Mouse (Mus musculus): ENCODE results near the gene Igdcc3. TPM values are rescaled to one million over a fixed set of nuclear protein-coding genes. Genes with fewer than 3 reads are reported as not detected.

The Igdcc3 gene
- polyA plus RNA-seq, 1 experiment from 2014 or later: 1.1 TPM

- no peak for DNase-seq (ENCODE audit: low spot score)
- no peak overlapping the region for H3K27ac ChIP-seq (replicated peaks; ENCODE audit: low read depth, low read length)
- no peaks in the 10 kb centered on the region for H3K27me3 ChIP-seq (replicated peaks; ENCODE audit: control insufficient read depth, insufficient read depth, low read length)
- 73% methylated on average over 5 of the region's 5 CpGs for WGBS
- H3K9me3 ChIP-seq (ENCODE audit: control insufficient read depth, low read length): no peaks in the 10 kb centered on the region
- H3K4me2 ChIP-seq (ENCODE audit: low read depth, low read length): no peak overlapping the region
- no peaks in the 10 kb centered on the region; the same call in 1 of the 2 replicates for H3K36me3 ChIP-seq (ENCODE audit: control insufficient read depth, insufficient read depth, low read length)
- ATAC-seq (ENCODE audit: low read depth): no peak
- H3K9ac ChIP-seq (ENCODE audit: low read depth, low read length): no peak overlapping the region
- peaks cover 5% of the 10 kb centered on the region; the same call in 1 of the 2 replicates for H3K4me1 ChIP-seq (ENCODE audit: control insufficient read depth, insufficient read depth, low read length)
- no peak overlapping the region for H3K4me3 ChIP-seq (ENCODE audit: low read depth, low read length)
These were observed 5.0 kb downstream of the Igdcc3 start for GRCm38 (mm10) chr9:65146001-65146400.

GRCm38 (mm10) chr9:65148507-65148906 is 7.5 kb downstream of the Igdcc3 start:
- Histone ChIP-seq H3K9me3 (ENCODE audit: control insufficient read depth, low read length) (no peaks in the 10 kb centered on the region), H3K36me3 (ENCODE audit: control insufficient read depth, insufficient read depth, low read length) (no peaks in the 10 kb centered on the region; the same call in 1 of the 2 replicates), H3K4me2 (ENCODE audit: low read depth, low read length) (no peak overlapping the region), H3K27ac (replicated peaks; ENCODE audit: low read depth, low read length) (no peak overlapping the region), H3K27me3 (replicated peaks; ENCODE audit: control insufficient read depth, insufficient read depth, low read length) (no peaks in the 10 kb centered on the region), H3K9ac (ENCODE audit: low read depth, low read length) (no peak overlapping the region), H3K4me3 (ENCODE audit: low read depth, low read length) (no peak overlapping the region), H3K4me1 (ENCODE audit: control insufficient read depth, insufficient read depth, low read length) (no peaks in the 10 kb centered on the region)
- ATAC-seq (ENCODE audit: low read depth) (no peak), DNase-seq (ENCODE audit: low spot score) (no peak)
- WGBS: 84% methylated on average over 7 of the region's 7 CpGs

- peaks cover 16% of the 10 kb centered on the region for H3K4me1 ChIP-seq (ENCODE audit: control insufficient read depth, insufficient read depth, low read length)
- H3K4me2 ChIP-seq (ENCODE audit: low read depth, low read length): no peak overlapping the region
- H3K27me3 ChIP-seq (replicated peaks; ENCODE audit: control insufficient read depth, insufficient read depth, low read length): no peaks in the 10 kb centered on the region
- H3K4me3 ChIP-seq (ENCODE audit: low read depth, low read length): no peak overlapping the region
- no peaks in the 10 kb centered on the region for H3K36me3 ChIP-seq (ENCODE audit: control insufficient read depth, insufficient read depth, low read length)
- H3K9me3 ChIP-seq (ENCODE audit: control insufficient read depth, low read length): no peaks in the 10 kb centered on the region
- H3K27ac ChIP-seq (replicated peaks; ENCODE audit: low read depth, low read length): no peak overlapping the region
- ATAC-seq (ENCODE audit: low read depth): no peak
- WGBS: 50% methylated on average over 6 of the region's 6 CpGs
- 0 out of 2 replicates have a peak overlapping the region, but pooled peaks have one; percentile 22 for H3K9ac ChIP-seq (ENCODE audit: low read depth, low read length)
- DNase-seq (ENCODE audit: low spot score): no peak
These were observed 11.8 kb downstream of the Igdcc3 start for GRCm38 (mm10) chr9:65152711-65153330.

GRCm38 (mm10) chr9:65153331-65153711 is 12.3 kb downstream of the Igdcc3 start:
- Histone ChIP-seq H3K4me1 (ENCODE audit: control insufficient read depth, insufficient read depth, low read length) (peaks cover 16% of the 10 kb centered on the region), H3K9ac (ENCODE audit: low read depth, low read length) (no peak overlapping the region), H3K27ac (replicated peaks; ENCODE audit: low read depth, low read length) (no peak overlapping the region), H3K9me3 (ENCODE audit: control insufficient read depth, low read length) (no peaks in the 10 kb centered on the region), H3K4me2 (ENCODE audit: low read depth, low read length) (no peak overlapping the region), H3K27me3 (replicated peaks; ENCODE audit: control insufficient read depth, insufficient read depth, low read length) (no peaks in the 10 kb centered on the region), H3K36me3 (ENCODE audit: control insufficient read depth, insufficient read depth, low read length) (no peaks in the 10 kb centered on the region), H3K4me3 (ENCODE audit: low read depth, low read length) (no peak overlapping the region)
- DNase-seq (ENCODE audit: low spot score): no peak
- 14% methylated on average over 5 of the region's 5 CpGs for WGBS
- no peak for ATAC-seq (ENCODE audit: low read depth)

GRCm38 (mm10) chr9:65154692-65155455 is 13.9 kb downstream of the Igdcc3 start:
- H3K27me3 ChIP-seq (replicated peaks; ENCODE audit: control insufficient read depth, insufficient read depth, low read length): no peaks in the 10 kb centered on the region
- DNase-seq (ENCODE audit: low spot score) (no peak), ATAC-seq (ENCODE audit: low read depth) (no peak)
- no peaks in the 10 kb centered on the region for H3K36me3 ChIP-seq (ENCODE audit: control insufficient read depth, insufficient read depth, low read length)
- no peaks in the 10 kb centered on the region for H3K9me3 ChIP-seq (ENCODE audit: control insufficient read depth, low read length)
- WGBS: 41% methylated on average over 9 of the region's 9 CpGs
- H3K27ac ChIP-seq (replicated peaks; ENCODE audit: low read depth, low read length): no peak overlapping the region
- no peak overlapping the region for H3K4me3 ChIP-seq (ENCODE audit: low read depth, low read length)
- no peak overlapping the region for H3K4me2 ChIP-seq (ENCODE audit: low read depth, low read length)
- H3K9ac ChIP-seq (ENCODE audit: low read depth, low read length): no peak overlapping the region
- peaks cover 16% of the 10 kb centered on the region for H3K4me1 ChIP-seq (ENCODE audit: control insufficient read depth, insufficient read depth, low read length)

GRCm38 (mm10) chr9:65156604-65157003 is 15.6 kb downstream of the Igdcc3 start:
- Histone ChIP-seq H3K27me3 (replicated peaks; ENCODE audit: control insufficient read depth, insufficient read depth, low read length) (peaks cover 8% of the 10 kb centered on the region; the same call in 1 of the 2 replicates), H3K4me1 (ENCODE audit: control insufficient read depth, insufficient read depth, low read length) (peaks cover 16% of the 10 kb centered on the region), H3K4me3 (ENCODE audit: low read depth, low read length) (no peak overlapping the region), H3K27ac (replicated peaks; ENCODE audit: low read depth, low read length) (no peak overlapping the region), H3K9me3 (ENCODE audit: control insufficient read depth, low read length) (no peaks in the 10 kb centered on the region), H3K9ac (ENCODE audit: low read depth, low read length) (no peak overlapping the region), H3K4me2 (ENCODE audit: low read depth, low read length) (no peak overlapping the region), H3K36me3 (ENCODE audit: control insufficient read depth, insufficient read depth, low read length) (no peaks in the 10 kb centered on the region)
- peak; percentile 24; the same call in 1 of the 2 replicates for ATAC-seq (ENCODE audit: low read depth)
- WGBS: 8% methylated on average over 7 of the region's 8 CpGs
- DNase-seq (ENCODE audit: low spot score): no peak

GRCm38 (mm10) chr9:65157631-65158030 is 16.6 kb downstream of the Igdcc3 start:
- Histone ChIP-seq H3K4me3 (ENCODE audit: low read depth, low read length) (no peak overlapping the region), H3K27ac (replicated peaks; ENCODE audit: low read depth, low read length) (no peak overlapping the region), H3K4me1 (ENCODE audit: control insufficient read depth, insufficient read depth, low read length) (peaks cover 16% of the 10 kb centered on the region), H3K9me3 (ENCODE audit: control insufficient read depth, low read length) (no peaks in the 10 kb centered on the region), H3K27me3 (replicated peaks; ENCODE audit: control insufficient read depth, insufficient read depth, low read length) (peaks cover 17% of the 10 kb centered on the region), H3K36me3 (ENCODE audit: control insufficient read depth, insufficient read depth, low read length) (no peaks in the 10 kb centered on the region), H3K4me2 (ENCODE audit: low read depth, low read length) (no peak overlapping the region), H3K9ac (ENCODE audit: low read depth, low read length) (no peak overlapping the region)
- DNase-seq (ENCODE audit: low spot score): no peak
- ATAC-seq (ENCODE audit: low read depth): no peak
- WGBS: 22% methylated on average over 6 of the region's 6 CpGs

GRCm38 (mm10) chr9:65161188-65161587 is 20.2 kb downstream of the Igdcc3 start:
- no peak for ATAC-seq (ENCODE audit: low read depth)

More at GRCm38 (mm10) chr9:65161188-65161587, 20.2 kb downstream of the Igdcc3 start:
- no peak overlapping the region for H3K4me2 ChIP-seq (ENCODE audit: low read depth, low read length)
- no peaks in the 10 kb centered on the region for H3K9me3 ChIP-seq (ENCODE audit: control insufficient read depth, low read length)
- H3K9ac ChIP-seq (ENCODE audit: low read depth, low read length): no peak overlapping the region
- no peak overlapping the region for H3K27ac ChIP-seq (replicated peaks; ENCODE audit: low read depth, low read length)
- H3K27me3 ChIP-seq (replicated peaks; ENCODE audit: control insufficient read depth, insufficient read depth, low read length): peaks cover 33% of the 10 kb centered on the region
- no peaks in the 10 kb centered on the region for H3K36me3 ChIP-seq (ENCODE audit: control insufficient read depth, insufficient read depth, low read length)
- no peak for DNase-seq (ENCODE audit: low spot score)
- 50% methylated on average over 4 of the region's 4 CpGs for WGBS
- H3K4me1 ChIP-seq (ENCODE audit: control insufficient read depth, insufficient read depth, low read length): peaks cover 19% of the 10 kb centered on the region
- no peak overlapping the region for H3K4me3 ChIP-seq (ENCODE audit: low read depth, low read length)

All from embryonic facial prominence, embryonic 14.5 days (tissue).